Mouse (Mus musculus): ENCODE measurements around the gene Rab3il1. TPM values are rescaled to one million over a fixed set of nuclear protein-coding genes. Genes with fewer than 3 reads are reported as not detected.
A peak's percentile ranks its signal among the peaks of the same experiment; 100 is the strongest.

Gene Rab3il1
- polyA plus RNA-seq, 1 experiment from 2014 or later = 30.0 TPM

- H3K9me3 ChIP-seq (ENCODE audit: control insufficient read depth, low read length) = no peaks in the 10 kb centered on the region
- ATAC-seq (replicated peaks; ENCODE audit: low FRiP score, low TSS enrichment, low read depth) = no peak
- H3K27me3 ChIP-seq (replicated peaks; ENCODE audit: control insufficient read depth, insufficient read depth, low read length) = no peaks in the 10 kb centered on the region
- peaks cover 13% of the 10 kb centered on the region for H3K4me1 ChIP-seq (replicated peaks; ENCODE audit: control insufficient read depth, insufficient read depth, low read length)
- H3K36me3 ChIP-seq (ENCODE audit: control insufficient read depth, insufficient read depth, low read length) = no peaks in the 10 kb centered on the region
- H3K9ac ChIP-seq (ENCODE audit: low read length) = no peak overlapping the region
- no peak for DNase-seq (ENCODE audit: low spot score)
- H3K4me3 ChIP-seq (ENCODE audit: low read depth, low read length) = no peak overlapping the region
- no peak overlapping the region for H3K27ac ChIP-seq (ENCODE audit: low read depth)
- no peak overlapping the region for H3K4me2 ChIP-seq (ENCODE audit: low read length)
- 43% methylated on average over 3 of the region's 3 CpGs for WGBS
Measured at GRCm38 (mm10) chr19:10046983-10047382, 45.5 kb downstream of the Rab3il1 start.

- Histone ChIP-seq H3K36me3 (ENCODE audit: control insufficient read depth, insufficient read depth, low read length) (peaks cover 14% of the 10 kb centered on the region), H3K4me2 (ENCODE audit: low read length) (no peak overlapping the region), H3K27ac (ENCODE audit: low read depth) (no peak overlapping the region), H3K9ac (ENCODE audit: low read length) (no peak overlapping the region), H3K4me1 (replicated peaks; ENCODE audit: control insufficient read depth, insufficient read depth, low read length) (peaks cover 6% of the 10 kb centered on the region), H3K9me3 (ENCODE audit: control insufficient read depth, low read length) (no peaks in the 10 kb centered on the region), H3K4me3 (ENCODE audit: low read depth, low read length) (no peak overlapping the region), H3K27me3 (replicated peaks; ENCODE audit: control insufficient read depth, insufficient read depth, low read length) (no peaks in the 10 kb centered on the region)
- ATAC-seq (replicated peaks; ENCODE audit: low FRiP score, low TSS enrichment, low read depth) (no peak), DNase-seq (ENCODE audit: low spot score) (no peak)
Measured at GRCm38 (mm10) chr19:10049533-10049932, 48.1 kb downstream of the Rab3il1 start.

GRCm38 (mm10) chr19:10050438-10050837 is 49.0 kb downstream of the Rab3il1 start:
- no peak overlapping the region for H3K4me3 ChIP-seq (ENCODE audit: low read depth, low read length)
- H3K9ac ChIP-seq (ENCODE audit: low read length) = no peak overlapping the region
- no peak overlapping the region for H3K4me2 ChIP-seq (ENCODE audit: low read length)
- H3K9me3 ChIP-seq (ENCODE audit: control insufficient read depth, low read length) = no peaks in the 10 kb centered on the region
- peak; percentile 30; the same call in 1 of the 2 replicates for ATAC-seq (replicated peaks; ENCODE audit: low FRiP score, low TSS enrichment, low read depth)
- H3K27ac ChIP-seq (ENCODE audit: low read depth) = no peak overlapping the region
- no peak for DNase-seq (ENCODE audit: low spot score)
- H3K4me1 ChIP-seq (replicated peaks; ENCODE audit: control insufficient read depth, insufficient read depth, low read length) = peaks cover 6% of the 10 kb centered on the region
- 69% methylated on average over 2 of the region's 2 CpGs for WGBS
- no peaks in the 10 kb centered on the region for H3K27me3 ChIP-seq (replicated peaks; ENCODE audit: control insufficient read depth, insufficient read depth, low read length)
- peaks cover 22% of the 10 kb centered on the region for H3K36me3 ChIP-seq (ENCODE audit: control insufficient read depth, insufficient read depth, low read length)

- H3K36me3 ChIP-seq (ENCODE audit: control insufficient read depth, insufficient read depth, low read length) = peaks cover 27% of the 10 kb centered on the region
- 93% methylated on average over 4 of the region's 4 CpGs for WGBS
- no peak for ATAC-seq (replicated peaks; ENCODE audit: low FRiP score, low TSS enrichment, low read depth)
- H3K4me2 ChIP-seq (ENCODE audit: low read length) = no peak overlapping the region
- H3K9me3 ChIP-seq (ENCODE audit: control insufficient read depth, low read length) = no peaks in the 10 kb centered on the region
- no peak overlapping the region for H3K9ac ChIP-seq (ENCODE audit: low read length)
- H3K27ac ChIP-seq (ENCODE audit: low read depth) = no peak overlapping the region
- no peak for DNase-seq (ENCODE audit: low spot score)
- no peak overlapping the region for H3K4me3 ChIP-seq (ENCODE audit: low read depth, low read length)
- no peaks in the 10 kb centered on the region for H3K27me3 ChIP-seq (replicated peaks; ENCODE audit: control insufficient read depth, insufficient read depth, low read length)
- H3K4me1 ChIP-seq (replicated peaks; ENCODE audit: control insufficient read depth, insufficient read depth, low read length) = peaks cover 6% of the 10 kb centered on the region; the same call in 1 of the 2 replicates
Measured at GRCm38 (mm10) chr19:10052698-10053097, 51.2 kb downstream of the Rab3il1 start.

GRCm38 (mm10) chr19:10053692-10054260 is 52.3 kb downstream of the Rab3il1 start:
- no peak overlapping the region for H3K9ac ChIP-seq (ENCODE audit: low read length)
- H3K4me3 ChIP-seq (ENCODE audit: low read depth, low read length) = no peak overlapping the region
- DNase-seq (ENCODE audit: low spot score) (no peak), ATAC-seq (replicated peaks; ENCODE audit: low FRiP score, low TSS enrichment, low read depth) (no peak)
- H3K9me3 ChIP-seq (ENCODE audit: control insufficient read depth, low read length) = no peaks in the 10 kb centered on the region
- WGBS = 92% methylated on average over 10 of the region's 10 CpGs
- H3K27ac ChIP-seq (ENCODE audit: low read depth) = no peak overlapping the region
- H3K4me1 ChIP-seq (replicated peaks; ENCODE audit: control insufficient read depth, insufficient read depth, low read length) = peaks cover 6% of the 10 kb centered on the region; the same call in 1 of the 2 replicates
- peaks cover 30% of the 10 kb centered on the region for H3K36me3 ChIP-seq (ENCODE audit: control insufficient read depth, insufficient read depth, low read length)
- H3K4me2 ChIP-seq (ENCODE audit: low read length) = no peak overlapping the region
- H3K27me3 ChIP-seq (replicated peaks; ENCODE audit: control insufficient read depth, insufficient read depth, low read length) = no peaks in the 10 kb centered on the region

- ATAC-seq (replicated peaks; ENCODE audit: low FRiP score, low TSS enrichment, low read depth) (no peak), DNase-seq (ENCODE audit: low spot score) (no peak)
- no peaks in the 10 kb centered on the region for H3K27me3 ChIP-seq (replicated peaks; ENCODE audit: control insufficient read depth, insufficient read depth, low read length)
- H3K4me1 ChIP-seq (replicated peaks; ENCODE audit: control insufficient read depth, insufficient read depth, low read length) = 0 out of 2 replicates have a peak, but pooled peaks cover 1% of the 10 kb centered on the region
- no peak overlapping the region for H3K4me3 ChIP-seq (ENCODE audit: low read depth, low read length)
- H3K27ac ChIP-seq (ENCODE audit: low read depth) = no peak overlapping the region
- WGBS = 85% methylated on average over 6 of the region's 6 CpGs
- no peak overlapping the region for H3K4me2 ChIP-seq (ENCODE audit: low read length)
- H3K9me3 ChIP-seq (ENCODE audit: control insufficient read depth, low read length) = no peaks in the 10 kb centered on the region
- H3K36me3 ChIP-seq (ENCODE audit: control insufficient read depth, insufficient read depth, low read length) = peaks cover 30% of the 10 kb centered on the region
- no peak overlapping the region for H3K9ac ChIP-seq (ENCODE audit: low read length)
Measured at GRCm38 (mm10) chr19:10054361-10055075, 53.0 kb downstream of the Rab3il1 start.

- Histone ChIP-seq H3K4me2 (ENCODE audit: low read length) (no peak overlapping the region), H3K27me3 (replicated peaks; ENCODE audit: control insufficient read depth, insufficient read depth, low read length) (no peaks in the 10 kb centered on the region), H3K4me1 (replicated peaks; ENCODE audit: control insufficient read depth, insufficient read depth, low read length) (no peaks in the 10 kb centered on the region), H3K9me3 (ENCODE audit: control insufficient read depth, low read length) (no peaks in the 10 kb centered on the region), H3K36me3 (ENCODE audit: control insufficient read depth, insufficient read depth, low read length) (peaks cover 30% of the 10 kb centered on the region), H3K9ac (ENCODE audit: low read length) (no peak overlapping the region), H3K4me3 (ENCODE audit: low read depth, low read length) (no peak overlapping the region), H3K27ac (ENCODE audit: low read depth) (no peak overlapping the region)
- WGBS = 80% methylated on average over 3 of the region's 3 CpGs
- DNase-seq (ENCODE audit: low spot score) (no peak), ATAC-seq (replicated peaks; ENCODE audit: low FRiP score, low TSS enrichment, low read depth) (no peak)
Measured at GRCm38 (mm10) chr19:10055261-10055660, 53.8 kb downstream of the Rab3il1 start.

- DNase-seq (ENCODE audit: low spot score) (no peak), ATAC-seq (replicated peaks; ENCODE audit: low FRiP score, low TSS enrichment, low read depth) (no peak)
- peaks cover 33% of the 10 kb centered on the region for H3K36me3 ChIP-seq (ENCODE audit: control insufficient read depth, insufficient read depth, low read length)
- peaks cover 2% of the 10 kb centered on the region; the same call in 1 of the 2 replicates for H3K4me1 ChIP-seq (replicated peaks; ENCODE audit: control insufficient read depth, insufficient read depth, low read length)
- 84% methylated on average over 22 of the region's 22 CpGs for WGBS
- H3K9me3 ChIP-seq (ENCODE audit: control insufficient read depth, low read length) = no peaks in the 10 kb centered on the region
- H3K27ac ChIP-seq (ENCODE audit: low read depth) = no peak overlapping the region
- H3K27me3 ChIP-seq (replicated peaks; ENCODE audit: control insufficient read depth, insufficient read depth, low read length) = no peaks in the 10 kb centered on the region
- H3K4me3 ChIP-seq (ENCODE audit: low read depth, low read length) = no peak overlapping the region
- no peak overlapping the region for H3K4me2 ChIP-seq (ENCODE audit: low read length)
- H3K9ac ChIP-seq (ENCODE audit: low read length) = no peak overlapping the region
Measured at GRCm38 (mm10) chr19:10055783-10056660, 54.6 kb downstream of the Rab3il1 start.

Measured in intestine, embryonic 14.5 days (tissue).